Comparison of ENCODE assay signal across 9 mouse cellular contexts in genomic region chr17:66480491-66481278, GRCm38 (mm10). TPM values are rescaled to one million over a fixed set of nuclear protein-coding genes. Genes with fewer than 3 reads are reported as not detected.
A peak's percentile ranks its signal among the peaks of the same experiment; 100 is the strongest.
DNase-seq lines count a peak whose midpoint lies in the region; ATAC-seq lines count a peak whose summit lies in the region.
"Had no signal": no experiment of that assay in that cellular context is flagged by ENCODE, and none has a peak within 500 bp of the region (broad histone marks: within the 10 kb centered on the region; RNA-seq: fewer than 3 reads in every experiment).

No protein-coding gene starts in this region.

- H3K9me3 ChIP-seq in heart, embryonic 16.5 days (replicated peaks; ENCODE audit: control insufficient read depth, low read length): no peaks in the 10 kb centered on the region
- no peaks in the 10 kb centered on the region for H3K9me3 ChIP-seq in embryonic facial prominence, embryonic 10.5 days
- no peaks in the 10 kb centered on the region for H3K9me3 ChIP-seq in hindbrain, embryonic 15.5 days
- no peaks in the 10 kb centered on the region for H3K9me3 ChIP-seq in midbrain, embryonic 13.5 days

- no peaks in the 10 kb centered on the region for H3K36me3 ChIP-seq in heart, embryonic 16.5 days (ENCODE audit: control insufficient read depth, insufficient read depth)
- H3K36me3 ChIP-seq in embryonic facial prominence, embryonic 10.5 days (replicated peaks): no peaks in the 10 kb centered on the region
- no peaks in the 10 kb centered on the region for H3K36me3 ChIP-seq in hindbrain, embryonic 15.5 days
- no peaks in the 10 kb centered on the region for H3K36me3 ChIP-seq in midbrain, embryonic 13.5 days

- H3K4me2 ChIP-seq in heart, embryonic 16.5 days (ENCODE audit: low read depth, low read length): peak overlapping the region; percentile 59
- peak overlapping the region; percentile 56 for H3K4me2 ChIP-seq in hindbrain, embryonic 15.5 days
- peak overlapping the region; percentile 43 for H3K4me2 ChIP-seq in midbrain, embryonic 13.5 days (replicated peaks)

- no peaks in the 10 kb centered on the region for H3K27me3 ChIP-seq in heart, embryonic 16.5 days (ENCODE audit: control insufficient read depth, insufficient read depth, low read length)
- H3K27me3 ChIP-seq in embryonic facial prominence, embryonic 10.5 days (replicated peaks; ENCODE audit: low read depth, poor library complexity, severe bottlenecking): peaks cover 59% of the 10 kb centered on the region
- H3K27me3 ChIP-seq in hindbrain, embryonic 15.5 days: no peaks in the 10 kb centered on the region
- no peaks in the 10 kb centered on the region for H3K27me3 ChIP-seq in midbrain, embryonic 13.5 days

- peak overlapping the region; percentile 21; the same call in 1 of the 2 replicates for H3K9ac ChIP-seq in heart, embryonic 16.5 days (ENCODE audit: low read length)
- H3K9ac ChIP-seq in hindbrain, embryonic 15.5 days: peak overlapping the region; percentile 18; the same call in 1 of the 2 replicates
- peak overlapping the region; percentile 52 for H3K9ac ChIP-seq in midbrain, embryonic 13.5 days (replicated peaks)

- DNase-seq in heart, postnatal 4 days: no peak
- no peak for DNase-seq in embryonic facial prominence, embryonic 10.5 days (ENCODE audit: low spot score)
- no peak for DNase-seq in gastrocnemius, postnatal 25 days
- no peak for DNase-seq in left cerebral cortex, postnatal 10 days (ENCODE audit: extremely low spot score in 1 of 2, low spot score in 2 of 2)
- no peak for DNase-seq in kidney, postnatal 4 days
- DNase-seq: layer of hippocampus, postnatal 36 days had no signal

- H3K4me3 ChIP-seq in heart, embryonic 16.5 days (ENCODE audit: low read length): peak overlapping the region; percentile 32; the same call in 1 of the 2 replicates
- H3K4me3 ChIP-seq in embryonic facial prominence, embryonic 10.5 days: peak overlapping the region; percentile 47
- no peak overlapping the region for H3K4me3 ChIP-seq in hindbrain, embryonic 15.5 days
- no peak overlapping the region; the same call in 1 of the 2 replicates for H3K4me3 ChIP-seq in midbrain, embryonic 13.5 days (replicated peaks)

- no peak for ATAC-seq in heart, embryonic 16.5 days (replicated peaks; ENCODE audit: extremely low read depth, insufficient read depth, low FRiP score)
- ATAC-seq in hindbrain, embryonic 15.5 days (ENCODE audit: low FRiP score, low read depth): no peak; the same call in 1 of the 2 replicates
- ATAC-seq in midbrain, embryonic 13.5 days: peak; percentile 59

- WGBS in heart, embryonic 16.5 days: 43% methylated on average over 17 of the region's 17 CpGs
- WGBS in embryonic facial prominence, embryonic 10.5 days: 19% methylated on average over 17 of the region's 17 CpGs
- 15% methylated on average over 17 of the region's 17 CpGs for WGBS in hindbrain, embryonic 15.5 days
- WGBS in midbrain, embryonic 13.5 days: 9% methylated on average over 17 of the region's 17 CpGs

- intact Hi-C loops in left cerebral cortex, postnatal 10 days (cut with DNase I): no loop called here

- H3K27ac ChIP-seq in heart, embryonic 16.5 days (ENCODE audit: low read length): no peak overlapping the region
- H3K27ac ChIP-seq in embryonic facial prominence, embryonic 10.5 days (replicated peaks): peak overlapping the region; percentile 83
- H3K27ac ChIP-seq in hindbrain, embryonic 15.5 days (replicated peaks): no peak overlapping the region
- H3K27ac ChIP-seq in midbrain, embryonic 13.5 days: peak overlapping the region; percentile 93

- H3K4me1 ChIP-seq in heart, embryonic 16.5 days (ENCODE audit: control insufficient read depth, insufficient read depth, low read length): peaks cover 5% of the 10 kb centered on the region
- H3K4me1 ChIP-seq in embryonic facial prominence, embryonic 10.5 days: peaks cover 44% of the 10 kb centered on the region
- H3K4me1 ChIP-seq in hindbrain, embryonic 15.5 days (replicated peaks): peaks cover 27% of the 10 kb centered on the region
- H3K4me1 ChIP-seq in midbrain, embryonic 13.5 days (replicated peaks): peaks cover 43% of the 10 kb centered on the region

RNA-seq across cellular contexts. Expression of gene Mtcl1, which starts 31.1 kb away (rescaled TPM):
- 1.7 and 1.9 TPM in 2 replicates for polyA plus RNA-seq in heart, embryonic 16.5 days (2015; fragmentation: Nextera tagmentation; extraction: Ambion mirVana)
- total RNA-seq in heart, postnatal 4 days (2021): 1 to 10 TPM; 4.9 to 5.4 TPM
- polyA plus RNA-seq in embryonic facial prominence, embryonic 10.5 days (2016; fragmentation: Nextera tagmentation; extraction: Ambion mirVana): 13.2 and 22.3 TPM in 2 replicates
- 38.8 and 40.0 TPM in 2 replicates for polyA plus RNA-seq in hindbrain, embryonic 15.5 days (2015; fragmentation: Nextera tagmentation; extraction: Ambion mirVana)
- polyA plus RNA-seq in midbrain, embryonic 13.5 days (2015; fragmentation: Nextera tagmentation; extraction: Ambion mirVana): 50.0 and 56.8 TPM in 2 replicates
- 1 to 10 TPM; 6.0 to 6.3 TPM for total RNA-seq in gastrocnemius, postnatal 25 days (2021)
- total RNA-seq in left cerebral cortex, postnatal 10 days (2021): 10 to 100 TPM; 65.9 to 67.3 TPM

RNA-seq across cellular contexts. Expression of gene Rab12, which starts 38.8 kb away (rescaled TPM):
- 39.0 and 48.6 TPM in 2 replicates for polyA plus RNA-seq in heart, embryonic 16.5 days (2015; fragmentation: Nextera tagmentation; extraction: Ambion mirVana)
- total RNA-seq in heart, postnatal 4 days (2021): 100 to 1,000 TPM; 113 to 114 TPM
- polyA plus RNA-seq in embryonic facial prominence, embryonic 10.5 days (2016; fragmentation: Nextera tagmentation; extraction: Ambion mirVana): 25.5 and 27.4 TPM in 2 replicates
- 78.4 and 86.9 TPM in 2 replicates for polyA plus RNA-seq in hindbrain, embryonic 15.5 days (2015; fragmentation: Nextera tagmentation; extraction: Ambion mirVana)
- polyA plus RNA-seq in midbrain, embryonic 13.5 days (2015; fragmentation: Nextera tagmentation; extraction: Ambion mirVana): 52.0 and 59.0 TPM in 2 replicates
- 100 to 1,000 TPM; 131 to 163 TPM for total RNA-seq in gastrocnemius, postnatal 25 days (2021)
- 100 to 1,000 TPM; 155 to 162 TPM for total RNA-seq in left cerebral cortex, postnatal 10 days (2021)

Comparison
In these comparisons a context has a peak if more than half of its experiments do, and no peak if none do; other contexts are left out.
1. H3K27ac ChIP-seq: peak in embryonic facial prominence, embryonic 10.5 days (single experiment) and midbrain, embryonic 13.5 days (single experiment); none in heart, embryonic 16.5 days (single experiment) and hindbrain, embryonic 15.5 days (single experiment).
2. H3K4me3 ChIP-seq: peak in heart, embryonic 16.5 days (single experiment) and embryonic facial prominence, embryonic 10.5 days (single experiment); none in hindbrain, embryonic 15.5 days (single experiment) and midbrain, embryonic 13.5 days (single experiment).
3. Peak in every context shown above with its lines, with median percentiles within 50 percentile points of each other: H3K4me2 ChIP-seq and H3K9ac ChIP-seq.